Mouse (Mus musculus): Measurements from ENCODE around the gene Mfsd4a.

The Mfsd4a gene

GRCm38 (mm10) chr1:132065475-132066172 is 2.2 kb downstream of the Mfsd4a start:
- no peak for DNase-seq (ENCODE audit: low read depth)

GRCm38 (mm10) chr1:132065001-132065400 is 2.9 kb downstream of the Mfsd4a start:
- no peak for DNase-seq (ENCODE audit: low read depth)

- DNase-seq (ENCODE audit: low read depth), result no peak
These were observed 4.8 kb downstream of the Mfsd4a start for GRCm38 (mm10) chr1:132063096-132063495.

- DNase-seq (ENCODE audit: low read depth), result no peak
These were observed 5.9 kb downstream of the Mfsd4a start for GRCm38 (mm10) chr1:132061750-132062541.

- DNase-seq (ENCODE audit: low read depth), result no peak
These were observed 7.7 kb downstream of the Mfsd4a start for GRCm38 (mm10) chr1:132060036-132060769.

GRCm38 (mm10) chr1:132058558-132058957 is 9.3 kb downstream of the Mfsd4a start:
- DNase-seq (ENCODE audit: low read depth), result no peak

- no peak for DNase-seq (ENCODE audit: low read depth)
These were observed 12.7 kb downstream of the Mfsd4a start for GRCm38 (mm10) chr1:132055054-132055664.

- no peak for DNase-seq (ENCODE audit: low read depth)
These were observed 13.5 kb downstream of the Mfsd4a start for GRCm38 (mm10) chr1:132054387-132054786.

GRCm38 (mm10) chr1:132051746-132052145 is 16.1 kb downstream of the Mfsd4a start:
- DNase-seq (ENCODE audit: low read depth), result no peak

- DNase-seq (ENCODE audit: low read depth), result peak; percentile 83
These were observed 21.6 kb downstream of the Mfsd4a start for GRCm38 (mm10) chr1:132046143-132046735.

GRCm38 (mm10) chr1:132043759-132044158 is 24.1 kb downstream of the Mfsd4a start:
- no peak for DNase-seq (ENCODE audit: low read depth)

GRCm38 (mm10) chr1:132040201-132040621 is 27.7 kb downstream of the Mfsd4a start:
- no peak for DNase-seq (ENCODE audit: low read depth)

GRCm38 (mm10) chr1:132038753-132039152 is 29.1 kb downstream of the Mfsd4a start:
- DNase-seq (ENCODE audit: low read depth), result peak; percentile 61

- DNase-seq (ENCODE audit: low read depth), result no peak
These were observed 30.1 kb downstream of the Mfsd4a start for GRCm38 (mm10) chr1:132037746-132038145.

GRCm38 (mm10) chr1:132032172-132032571 is 35.7 kb downstream of the Mfsd4a start:
- no peak for DNase-seq (ENCODE audit: low read depth)

GRCm38 (mm10) chr1:132030574-132030973 is 37.3 kb downstream of the Mfsd4a start:
- DNase-seq (ENCODE audit: low read depth), result no peak

GRCm38 (mm10) chr1:132028413-132028812 is 39.4 kb downstream of the Mfsd4a start:
- DNase-seq (ENCODE audit: low read depth), result no peak

GRCm38 (mm10) chr1:132027978-132028377 is 39.9 kb downstream of the Mfsd4a start:
- no peak for DNase-seq (ENCODE audit: low read depth)

- no peak for DNase-seq (ENCODE audit: low read depth)
These were observed 40.8 kb downstream of the Mfsd4a start for GRCm38 (mm10) chr1:132026925-132027646.

- no peak for DNase-seq (ENCODE audit: low read depth)
These were observed 45.8 kb downstream of the Mfsd4a start for GRCm38 (mm10) chr1:132022107-132022506.

GRCm38 (mm10) chr1:132019876-132020275 is 48.0 kb downstream of the Mfsd4a start:
- DNase-seq (ENCODE audit: low read depth), result no peak
